Mouse (Mus musculus): ENCODE measurements around the gene Mrpl24. TPM values are rescaled to one million over a fixed set of nuclear protein-coding genes. Genes with fewer than 3 reads are reported as not detected.
"Not testable (repeated sequence)": the region's sequence is repeated elsewhere in the genome, so short reads cannot be mapped to it uniquely, and the experiment has no call there.

Mrpl24 gene
- polyA plus RNA-seq, 1 experiment, result 69.7 TPM

GRCm38 (mm10) chr3:87885281-87886003 lies 33.9 kb upstream of the Mrpl24 start, which contains the start of gene Prcc:
Gene Prcc (minus strand): TSS chr3:87885608.
- Histone ChIP-seq H3K36me3 (ENCODE audit: control insufficient read depth, insufficient read depth) (peaks cover 9% of the 10 kb centered on the region), H3K4me3 (ENCODE audit: insufficient read depth, poor library complexity, severe bottlenecking) (peak within 1 kb of the TSS; percentile 99), H3K79me3 (ENCODE audit: low read depth) (peaks cover 34% of the 10 kb centered on the region), H3ac (ENCODE audit: control insufficient read depth, insufficient read length, low read depth) (peak within 1 kb of the TSS; percentile 73), H3K79me2 (ENCODE audit: control insufficient read depth, insufficient read depth) (peaks cover 47% of the 10 kb centered on the region), H3K27me3 (ENCODE audit: control insufficient read depth, insufficient read depth, insufficient read length) (no peaks in the 10 kb centered on the region)
- TF ChIP-seq USF1 (IDR thresholded peaks at IDR 0.05; ENCODE audit: low read depth) (no peak), MYOD1 (IDR thresholded peaks at IDR 0.05; ENCODE audit: control insufficient read depth, insufficient read length, low read depth) (no peak), CEBPB (IDR thresholded peaks at IDR 0.05; ENCODE audit: low read depth) (no peak), MYOG (IDR thresholded peaks at IDR 0.05; ENCODE audit: control insufficient read depth, extremely low read depth, insufficient read length) (no peak), CTCF (IDR thresholded peaks at IDR 0.05; ENCODE audit: control insufficient read depth, insufficient read depth, insufficient read length) (no peak), MAX (IDR thresholded peaks at IDR 0.05) (peak; percentile 37)

GRCm38 (mm10) chr3:87886004-87886365 lies 33.3 kb upstream of the Mrpl24 start:
- H3ac ChIP-seq (ENCODE audit: control insufficient read depth, insufficient read length, low read depth), result peak overlapping the region; percentile 6
- H3K36me3 ChIP-seq (ENCODE audit: control insufficient read depth, insufficient read depth), result peaks cover 5% of the 10 kb centered on the region
- no peaks in the 10 kb centered on the region for H3K27me3 ChIP-seq (ENCODE audit: control insufficient read depth, insufficient read depth, insufficient read length)
- H3K79me2 ChIP-seq (ENCODE audit: control insufficient read depth, insufficient read depth), result peaks cover 42% of the 10 kb centered on the region
- TF ChIP-seq MAX (IDR thresholded peaks at IDR 0.05) (no peak), USF1 (IDR thresholded peaks at IDR 0.05; ENCODE audit: low read depth) (no peak)
- peak overlapping the region; percentile 25 for H3K4me3 ChIP-seq (ENCODE audit: insufficient read depth, poor library complexity, severe bottlenecking)
- peaks cover 30% of the 10 kb centered on the region for H3K79me3 ChIP-seq (ENCODE audit: low read depth)

- peaks cover 2% of the 10 kb centered on the region for H3K36me3 ChIP-seq (ENCODE audit: control insufficient read depth, insufficient read depth)
- peaks cover 27% of the 10 kb centered on the region for H3K79me3 ChIP-seq (ENCODE audit: low read depth)
- H3K27me3 ChIP-seq (ENCODE audit: control insufficient read depth, insufficient read depth, insufficient read length), result no peaks in the 10 kb centered on the region
- peak overlapping the region; percentile 25 for H3K4me3 ChIP-seq (ENCODE audit: insufficient read depth, poor library complexity, severe bottlenecking)
- TF ChIP-seq MYOG (IDR thresholded peaks at IDR 0.05; ENCODE audit: control insufficient read depth, extremely low read depth, insufficient read length), result no peak
- no peak for TF ChIP-seq CTCF (IDR thresholded peaks at IDR 0.05; ENCODE audit: control insufficient read depth, insufficient read depth, insufficient read length)
- no peak for TF ChIP-seq MYOD1 (IDR thresholded peaks at IDR 0.05; ENCODE audit: control insufficient read depth, insufficient read length, low read depth)
- H3K79me2 ChIP-seq (ENCODE audit: control insufficient read depth, insufficient read depth), result peaks cover 38% of the 10 kb centered on the region
- no peak overlapping the region for H3ac ChIP-seq (ENCODE audit: control insufficient read depth, insufficient read length, low read depth)
These were observed 32.9 kb upstream of the Mrpl24 start for GRCm38 (mm10) chr3:87886416-87886815.

GRCm38 (mm10) chr3:87887400-87887799 lies 31.9 kb upstream of the Mrpl24 start:
- H3K36me3 ChIP-seq (ENCODE audit: control insufficient read depth, insufficient read depth); H3K4me3 ChIP-seq (ENCODE audit: insufficient read depth, poor library complexity, severe bottlenecking); H3K27me3 ChIP-seq (ENCODE audit: control insufficient read depth, insufficient read depth, insufficient read length); H3ac ChIP-seq (ENCODE audit: control insufficient read depth, insufficient read length, low read depth): not testable (repeated sequence)
- peaks cover 29% of the 10 kb centered on the region for H3K79me2 ChIP-seq (ENCODE audit: control insufficient read depth, insufficient read depth)
- peaks cover 24% of the 10 kb centered on the region for H3K79me3 ChIP-seq (ENCODE audit: low read depth)

GRCm38 (mm10) chr3:87891481-87891880 lies 27.8 kb upstream of the Mrpl24 start:
- Histone ChIP-seq H3K36me3 (ENCODE audit: control insufficient read depth, insufficient read depth) (no peaks in the 10 kb centered on the region), H3K27me3 (ENCODE audit: control insufficient read depth, insufficient read depth, insufficient read length) (no peaks in the 10 kb centered on the region), H3ac (ENCODE audit: control insufficient read depth, insufficient read length, low read depth) (no peak overlapping the region), H3K79me3 (ENCODE audit: low read depth) (no peaks in the 10 kb centered on the region), H3K4me3 (ENCODE audit: insufficient read depth, poor library complexity, severe bottlenecking) (no peak overlapping the region), H3K79me2 (ENCODE audit: control insufficient read depth, insufficient read depth) (no peaks in the 10 kb centered on the region)
- no peak for TF ChIP-seq MAX (IDR thresholded peaks at IDR 0.05)
- no peak for TF ChIP-seq CTCF (IDR thresholded peaks at IDR 0.05; ENCODE audit: control insufficient read depth, insufficient read depth, insufficient read length)
- TF ChIP-seq FOSL1 (IDR thresholded peaks at IDR 0.05; ENCODE audit: insufficient read depth, low read length, poor library complexity, severe bottlenecking), result no peak
- TF ChIP-seq USF1 (IDR thresholded peaks at IDR 0.05; ENCODE audit: low read depth), result no peak
- TF ChIP-seq MYOD1 (IDR thresholded peaks at IDR 0.05; ENCODE audit: control insufficient read depth, insufficient read length, low read depth), result no peak
- TF ChIP-seq MYOG (IDR thresholded peaks at IDR 0.05; ENCODE audit: control insufficient read depth, extremely low read depth, insufficient read length), result no peak
- TF ChIP-seq CEBPB (IDR thresholded peaks at IDR 0.05; ENCODE audit: low read depth), result peak; percentile 32

- Histone ChIP-seq H3K79me2 (ENCODE audit: control insufficient read depth, insufficient read depth) (no peaks in the 10 kb centered on the region), H3ac (ENCODE audit: control insufficient read depth, insufficient read length, low read depth) (no peak overlapping the region), H3K27me3 (ENCODE audit: control insufficient read depth, insufficient read depth, insufficient read length) (no peaks in the 10 kb centered on the region), H3K79me3 (ENCODE audit: low read depth) (no peaks in the 10 kb centered on the region), H3K36me3 (ENCODE audit: control insufficient read depth, insufficient read depth) (no peaks in the 10 kb centered on the region), H3K4me3 (ENCODE audit: insufficient read depth, poor library complexity, severe bottlenecking) (no peak overlapping the region)
- TF ChIP-seq MYOG (IDR thresholded peaks at IDR 0.05; ENCODE audit: control insufficient read depth, extremely low read depth, insufficient read length), result no peak
- no peak for TF ChIP-seq CEBPB (IDR thresholded peaks at IDR 0.05; ENCODE audit: low read depth)
- TF ChIP-seq FOSL1 (IDR thresholded peaks at IDR 0.05; ENCODE audit: insufficient read depth, low read length, poor library complexity, severe bottlenecking), result no peak
- TF ChIP-seq MYOD1 (IDR thresholded peaks at IDR 0.05; ENCODE audit: control insufficient read depth, insufficient read length, low read depth), result no peak
These were observed 25.9 kb upstream of the Mrpl24 start for GRCm38 (mm10) chr3:87893367-87893905.

All from C2C12 (cell line).